Mouse (Mus musculus): ENCODE measurements around the gene Tph2. TPM values are rescaled to one million over a fixed set of nuclear protein-coding genes. Genes with fewer than 3 reads are reported as not detected.

The Tph2 gene
- total RNA-seq, 1 experiment from 2014 or later = not detected

DNA sequence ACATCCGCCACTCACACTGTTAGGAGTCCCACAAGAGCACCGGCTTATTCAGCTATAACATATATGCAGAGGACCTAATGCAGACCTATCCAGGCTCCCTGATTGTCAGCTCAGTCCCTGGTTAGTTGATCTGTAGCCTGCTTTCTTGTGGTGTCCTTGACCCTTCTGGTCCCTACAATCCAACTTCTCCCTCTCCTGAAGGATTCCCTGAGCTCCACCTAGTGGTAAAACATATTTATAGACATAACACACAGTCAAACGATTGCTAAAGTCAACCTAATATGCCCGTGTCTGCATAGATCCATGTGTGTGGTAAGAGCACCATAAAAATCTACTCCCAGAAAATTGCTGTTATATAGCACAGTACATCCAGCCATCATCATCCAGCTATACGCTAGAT, 37.5 kb downstream of the Tph2 start:
- ATAC-seq (replicated peaks in 1 of 2; ENCODE audit: insufficient read depth in 1 of 2, low FRiP score in 2 of 2, low TSS enrichment in 1 of 2, low read depth in 1 of 2, poor library complexity in 2 of 2, severe bottlenecking in 2 of 2) = no peak

DNA sequence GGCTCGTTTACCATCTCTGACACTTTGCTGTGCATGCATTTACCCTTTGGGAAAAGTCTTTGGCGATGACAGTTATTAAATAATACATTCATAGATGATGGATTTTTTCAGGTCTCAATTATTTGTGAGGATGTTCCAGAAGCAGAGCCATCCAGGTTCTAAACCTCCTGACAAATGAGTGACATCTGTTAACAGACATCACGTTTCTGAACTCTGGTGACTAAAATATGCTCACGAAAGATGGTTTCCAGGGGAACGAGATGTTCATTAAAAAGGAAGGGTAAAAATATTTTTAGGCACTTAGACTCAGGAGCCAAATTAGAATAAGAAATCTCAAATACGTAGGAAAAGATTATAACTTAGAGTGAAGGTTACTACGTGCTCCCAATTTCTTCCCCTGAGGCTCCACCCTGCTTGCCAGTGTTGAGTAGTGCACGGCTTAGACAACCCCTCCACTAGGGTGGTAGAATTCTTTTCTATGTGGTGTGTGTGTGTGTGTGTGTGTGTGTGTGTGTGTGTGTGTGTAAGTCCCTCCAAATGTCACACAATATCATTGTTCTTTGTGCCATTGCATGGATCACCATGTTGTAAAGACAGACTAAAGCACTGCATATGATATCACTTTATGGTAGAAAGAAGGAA, 38.4 kb downstream of the Tph2 start:
- ATAC-seq (replicated peaks in 1 of 2; ENCODE audit: insufficient read depth in 1 of 2, low FRiP score in 2 of 2, low TSS enrichment in 1 of 2, low read depth in 1 of 2, poor library complexity in 2 of 2, severe bottlenecking in 2 of 2) = no peak

DNA sequence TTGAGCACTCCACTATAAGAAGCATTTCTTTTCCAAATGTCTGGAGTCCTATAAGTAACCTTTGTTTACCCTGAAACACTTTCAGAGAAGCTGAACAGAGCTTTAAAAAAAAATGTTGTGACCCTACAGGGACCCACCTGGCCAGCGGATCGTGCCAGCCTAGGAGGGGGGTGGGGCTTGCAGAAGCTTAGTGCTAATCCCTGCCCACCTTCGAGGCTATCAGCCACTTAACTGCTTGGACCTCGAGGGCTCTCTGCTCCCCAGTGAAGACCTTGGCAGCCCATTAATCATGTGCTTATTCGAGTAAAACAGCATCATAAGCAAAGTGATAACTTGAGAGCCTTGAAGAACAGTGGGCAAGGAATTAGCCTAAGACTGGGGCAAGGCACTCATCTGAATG, 40.3 kb downstream of the Tph2 start:
- no peak for ATAC-seq (replicated peaks in 1 of 2; ENCODE audit: insufficient read depth in 1 of 2, low FRiP score in 2 of 2, low TSS enrichment in 1 of 2, low read depth in 1 of 2, poor library complexity in 2 of 2, severe bottlenecking in 2 of 2)

DNA sequence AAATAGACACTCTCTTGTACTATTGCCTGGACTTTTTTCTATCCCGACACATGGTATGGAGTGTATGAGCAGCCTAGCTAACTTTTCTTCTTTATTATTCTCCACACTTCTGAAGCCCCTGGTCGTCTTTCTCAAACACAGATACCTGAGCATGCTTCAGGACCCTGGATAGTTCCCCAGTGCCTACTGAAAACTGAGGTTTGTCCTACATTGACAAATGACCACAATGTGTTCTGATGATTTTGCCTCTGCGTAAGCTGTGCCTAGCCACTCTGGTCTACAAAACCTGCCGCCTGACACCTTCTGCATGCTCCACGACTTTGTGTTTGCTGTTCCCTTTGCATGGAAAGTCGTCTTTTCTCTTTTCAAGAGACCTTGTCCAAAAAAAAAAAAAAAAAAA, 41.2 kb downstream of the Tph2 start:
- ATAC-seq (replicated peaks in 1 of 2; ENCODE audit: insufficient read depth in 1 of 2, low FRiP score in 2 of 2, low TSS enrichment in 1 of 2, low read depth in 1 of 2, poor library complexity in 2 of 2, severe bottlenecking in 2 of 2) = no peak

- no peak for ATAC-seq (replicated peaks in 1 of 2; ENCODE audit: insufficient read depth in 1 of 2, low FRiP score in 2 of 2, low TSS enrichment in 1 of 2, low read depth in 1 of 2, poor library complexity in 2 of 2, severe bottlenecking in 2 of 2)
These were observed 47.8 kb downstream of the Tph2 start for GRCm38 (mm10) chr10:115137016-115137415.

GRCm38 (mm10) chr10:115127907-115128306, 56.9 kb downstream of the Tph2 start:
- no peak for ATAC-seq (replicated peaks in 1 of 2; ENCODE audit: insufficient read depth in 1 of 2, low FRiP score in 2 of 2, low TSS enrichment in 1 of 2, low read depth in 1 of 2, poor library complexity in 2 of 2, severe bottlenecking in 2 of 2)

DNA sequence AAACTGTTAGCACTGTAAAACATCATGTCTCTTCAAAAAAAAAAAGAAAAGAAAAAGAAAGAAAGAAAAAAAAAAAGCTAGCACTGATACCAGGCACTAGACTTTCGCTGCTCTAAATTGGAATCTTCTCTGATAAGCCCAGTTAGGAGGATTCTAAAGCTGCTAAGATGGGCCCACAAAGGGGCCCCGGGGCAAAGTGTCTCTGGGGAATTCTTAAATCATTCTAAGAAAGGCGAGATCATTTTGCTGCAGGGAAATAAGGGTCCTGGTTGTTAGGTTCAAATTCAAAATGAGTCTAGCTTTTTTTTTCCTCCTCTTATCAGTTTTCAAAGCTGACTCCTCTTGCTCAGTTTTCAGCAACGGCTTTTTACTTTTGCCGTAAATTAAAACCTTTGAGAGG, 59.3 kb downstream of the Tph2 start:
- no peak for ATAC-seq (replicated peaks in 1 of 2; ENCODE audit: insufficient read depth in 1 of 2, low FRiP score in 2 of 2, low TSS enrichment in 1 of 2, low read depth in 1 of 2, poor library complexity in 2 of 2, severe bottlenecking in 2 of 2)

GRCm38 (mm10) chr10:115125027-115125426, 59.8 kb downstream of the Tph2 start:
- ATAC-seq (replicated peaks in 1 of 2; ENCODE audit: insufficient read depth in 1 of 2, low FRiP score in 2 of 2, low TSS enrichment in 1 of 2, low read depth in 1 of 2, poor library complexity in 2 of 2, severe bottlenecking in 2 of 2) = no peak

- no peak for ATAC-seq (replicated peaks in 1 of 2; ENCODE audit: insufficient read depth in 1 of 2, low FRiP score in 2 of 2, low TSS enrichment in 1 of 2, low read depth in 1 of 2, poor library complexity in 2 of 2, severe bottlenecking in 2 of 2)
These were observed 76.9 kb downstream of the Tph2 start for GRCm38 (mm10) chr10:115107666-115108540.

DNA sequence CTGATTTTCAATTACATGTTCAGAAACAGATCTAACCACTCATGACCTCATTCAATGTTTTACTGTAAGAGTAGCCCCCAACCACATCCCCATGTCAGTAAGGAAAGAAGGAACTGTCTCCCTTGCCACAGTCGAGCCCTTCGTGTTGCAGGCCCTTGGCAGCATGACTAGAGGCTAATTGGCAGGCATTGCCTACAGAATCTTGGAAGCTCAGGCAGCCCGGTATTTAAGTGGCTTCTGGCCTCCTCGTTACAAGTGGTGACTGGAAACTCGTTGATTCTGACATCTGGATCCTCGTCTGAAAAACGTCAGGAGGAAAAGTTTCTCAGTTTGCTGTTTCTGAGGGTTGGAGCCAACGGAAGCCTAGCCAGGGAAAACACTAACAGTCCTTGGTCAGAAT, 80.6 kb downstream of the Tph2 start:
- ATAC-seq (replicated peaks in 1 of 2; ENCODE audit: insufficient read depth in 1 of 2, low FRiP score in 2 of 2, low TSS enrichment in 1 of 2, low read depth in 1 of 2, poor library complexity in 2 of 2, severe bottlenecking in 2 of 2) = no peak

DNA sequence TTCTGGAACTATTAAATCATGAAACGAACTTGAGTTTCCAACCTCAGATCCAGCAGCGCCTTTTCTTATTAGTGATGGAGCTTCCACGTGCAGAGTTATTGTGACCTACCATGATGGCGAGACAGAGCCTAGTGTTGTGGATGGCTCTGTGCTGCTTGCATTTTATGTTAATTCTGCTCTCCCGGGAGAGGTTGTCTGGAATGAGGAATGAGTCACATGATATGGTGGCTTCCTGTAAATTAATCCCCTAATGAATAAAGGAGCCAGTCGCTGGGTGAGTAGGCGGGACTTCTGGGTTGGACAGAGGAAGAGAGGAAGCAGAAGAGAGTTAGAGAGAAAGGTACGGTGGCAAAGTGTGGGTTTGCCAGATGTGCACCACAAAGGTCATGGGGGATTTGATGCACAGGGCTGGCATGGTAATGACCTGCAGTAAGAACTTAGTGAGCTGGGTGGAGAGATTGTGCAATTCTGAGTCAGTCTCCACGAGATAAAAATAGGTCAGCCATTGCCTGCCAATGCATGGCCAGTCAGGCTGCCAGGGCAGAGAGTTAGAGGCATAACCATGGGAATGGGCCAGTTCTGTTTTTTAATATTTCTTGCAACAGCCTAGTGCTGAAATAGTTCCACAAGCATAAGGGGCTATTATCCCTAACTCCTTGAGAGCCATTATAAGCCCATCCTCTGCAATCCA, 84.8 kb downstream of the Tph2 start:
- no peak for ATAC-seq (replicated peaks in 1 of 2; ENCODE audit: insufficient read depth in 1 of 2, low FRiP score in 2 of 2, low TSS enrichment in 1 of 2, low read depth in 1 of 2, poor library complexity in 2 of 2, severe bottlenecking in 2 of 2)

- peak; percentile 75 to 77 for ATAC-seq (replicated peaks in 1 of 2; ENCODE audit: insufficient read depth in 1 of 2, low FRiP score in 2 of 2, low TSS enrichment in 1 of 2, low read depth in 1 of 2, poor library complexity in 2 of 2, severe bottlenecking in 2 of 2)
These were observed 87.7 kb downstream of the Tph2 start for GRCm38 (mm10) chr10:115097163-115097562.

DNA sequence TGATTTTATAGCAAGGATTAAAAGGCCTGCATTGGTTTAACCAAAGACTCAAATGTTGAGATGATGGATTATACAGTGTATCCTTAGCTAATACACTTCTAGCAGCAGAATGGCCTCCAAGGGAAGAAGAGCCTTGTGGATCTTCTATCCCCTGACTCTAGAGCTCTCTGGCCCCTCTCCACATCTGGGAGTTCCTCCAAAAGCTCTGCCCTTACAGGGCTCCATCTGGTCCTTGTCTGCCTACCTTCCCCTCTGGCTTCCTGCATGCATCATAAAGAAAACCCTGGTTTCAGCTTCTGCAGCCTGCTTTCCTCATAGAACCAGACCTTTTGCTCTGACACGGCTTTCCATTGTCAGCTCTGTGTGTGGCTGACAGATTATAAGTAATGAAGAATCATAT, 88.6 kb downstream of the Tph2 start:
- ATAC-seq (replicated peaks in 1 of 2; ENCODE audit: insufficient read depth in 1 of 2, low FRiP score in 2 of 2, low TSS enrichment in 1 of 2, low read depth in 1 of 2, poor library complexity in 2 of 2, severe bottlenecking in 2 of 2) = no peak

- no peak for ATAC-seq (replicated peaks in 1 of 2; ENCODE audit: insufficient read depth in 1 of 2, low FRiP score in 2 of 2, low TSS enrichment in 1 of 2, low read depth in 1 of 2, poor library complexity in 2 of 2, severe bottlenecking in 2 of 2)
These were observed 106.6 kb downstream of the Tph2 start for GRCm38 (mm10) chr10:115078232-115078631.

DNA sequence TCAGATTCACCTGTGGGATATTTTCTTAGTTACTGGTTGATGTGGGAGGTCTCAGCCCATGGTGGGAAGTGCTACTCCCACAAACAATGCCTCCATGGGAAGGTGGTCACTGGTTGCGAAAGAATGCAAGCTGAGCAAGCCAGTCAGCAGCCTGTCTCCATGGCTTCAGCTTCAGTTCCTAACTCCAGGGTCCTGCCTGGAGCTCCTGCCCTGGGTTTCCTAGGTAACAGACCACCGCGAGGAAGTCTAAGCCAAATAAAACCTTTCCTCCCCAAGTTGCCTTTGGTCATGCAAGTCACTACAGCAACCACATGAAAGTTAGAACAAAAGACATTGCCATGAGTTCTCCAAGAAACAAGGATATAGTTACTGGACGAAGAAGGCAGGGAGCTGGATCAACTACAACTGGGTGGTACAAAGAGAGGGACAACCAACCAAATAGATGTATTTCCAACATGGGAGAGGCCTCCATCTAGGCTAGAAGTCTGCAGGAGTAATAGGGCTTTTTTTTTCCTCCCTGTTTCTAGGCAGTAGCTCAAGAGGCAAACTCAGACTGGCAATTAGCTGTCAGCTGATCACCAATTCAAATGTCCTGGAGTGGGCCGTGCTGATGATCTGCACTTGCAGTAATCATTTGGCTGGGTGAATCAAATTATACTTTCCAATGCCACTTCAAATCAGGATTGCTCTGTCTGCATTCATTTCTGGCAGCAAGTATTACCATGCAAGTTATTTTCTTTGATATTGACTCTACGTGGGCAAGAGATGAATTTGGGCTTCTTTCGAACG, 115.5 kb downstream of the Tph2 start:
- no peak for ATAC-seq (replicated peaks in 1 of 2; ENCODE audit: insufficient read depth in 1 of 2, low FRiP score in 2 of 2, low TSS enrichment in 1 of 2, low read depth in 1 of 2, poor library complexity in 2 of 2, severe bottlenecking in 2 of 2)

DNA sequence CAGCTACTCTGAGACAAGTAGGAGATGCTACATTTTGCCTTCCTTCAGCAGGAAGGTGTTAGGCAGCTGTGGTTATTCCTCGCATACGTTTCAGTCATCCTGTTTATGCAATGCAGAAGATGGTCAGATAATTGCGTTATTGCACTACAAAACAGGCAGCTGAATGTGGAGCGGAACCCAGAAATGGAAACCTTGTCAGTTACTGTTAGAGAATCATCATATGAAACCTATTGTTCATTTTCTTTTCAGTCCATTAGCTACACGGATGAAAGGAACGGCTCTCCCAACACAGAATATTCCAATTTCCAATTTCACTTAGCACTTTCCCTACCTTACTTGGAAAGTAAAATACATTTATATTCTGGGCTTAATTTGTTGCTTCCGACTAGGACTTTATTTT, 120.9 kb downstream of the Tph2 start:
- no peak for ATAC-seq (replicated peaks in 1 of 2; ENCODE audit: insufficient read depth in 1 of 2, low FRiP score in 2 of 2, low TSS enrichment in 1 of 2, low read depth in 1 of 2, poor library complexity in 2 of 2, severe bottlenecking in 2 of 2)

DNA sequence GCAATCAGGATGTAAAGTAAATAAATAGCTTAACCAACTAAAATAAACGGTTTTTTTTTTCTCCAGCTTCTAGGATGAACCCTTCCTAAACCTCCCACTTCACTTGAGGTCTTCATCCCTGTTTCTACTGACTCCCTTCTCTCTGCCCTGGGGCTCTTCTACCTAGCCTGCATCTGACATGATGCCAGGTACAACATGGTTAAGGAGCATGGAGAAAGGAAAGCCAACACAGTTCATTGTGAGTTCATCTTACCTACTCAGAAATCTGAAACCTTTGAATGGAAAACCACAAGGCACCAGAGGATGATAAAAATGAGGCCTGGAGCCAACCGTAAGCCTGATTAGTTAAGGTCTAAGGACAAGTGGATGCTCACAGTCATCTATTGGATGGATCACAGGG, 123.3 kb downstream of the Tph2 start:
- no peak for ATAC-seq (replicated peaks in 1 of 2; ENCODE audit: insufficient read depth in 1 of 2, low FRiP score in 2 of 2, low TSS enrichment in 1 of 2, low read depth in 1 of 2, poor library complexity in 2 of 2, severe bottlenecking in 2 of 2)

GRCm38 (mm10) chr10:115060759-115061158, 124.1 kb downstream of the Tph2 start:
- ATAC-seq (replicated peaks in 1 of 2; ENCODE audit: insufficient read depth in 1 of 2, low FRiP score in 2 of 2, low TSS enrichment in 1 of 2, low read depth in 1 of 2, poor library complexity in 2 of 2, severe bottlenecking in 2 of 2) = peak; percentile 75 to 86

Measured in hematopoietic stem cell, adult 5-6 weeks (primary cell).